Mouse (Mus musculus) c-Kit-positive CD71-positive TER-119-negative erythroid progenitor cells, embryonic 14.5 days (primary cell): Measurements from ENCODE around the gene Elp5.
"Not testable (repeated sequence)": the region's sequence is repeated elsewhere in the genome, so short reads cannot be mapped to it uniquely, and the experiment has no call there.

Experiments used
- DNase-seq: peaks from one replicate; pipeline ENCODE4 v3.0.0-alpha.2; 2013; ENCODE audit warnings: low read depth

Elp5 gene

DNA sequence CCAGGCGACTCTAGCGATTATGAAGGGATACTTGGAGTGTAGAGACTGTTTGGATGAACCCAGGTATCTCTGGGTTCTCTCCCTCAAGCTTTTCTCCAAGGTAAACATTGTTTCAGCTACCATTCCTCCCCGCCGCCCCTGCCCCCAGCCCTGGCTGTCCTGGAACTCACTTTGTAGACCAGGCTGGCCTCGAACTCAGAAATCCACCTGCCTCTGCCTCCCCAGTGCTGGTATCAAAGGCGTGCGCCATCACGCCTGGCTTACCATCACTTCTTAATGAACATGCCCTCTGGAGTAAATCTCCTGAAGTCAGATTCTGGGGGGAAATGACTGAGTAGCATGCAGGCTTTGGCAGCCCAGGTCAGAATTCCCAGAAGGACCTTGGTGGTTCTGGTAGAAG is at the start of gene Elp5:
TSS of gene Elp5 (minus strand) at position 293 of the 400 bp plus-strand sequence.
- no peak for DNase-seq

- DNase-seq = no peak
Observed at GRCm38 (mm10) chr11:70031321-70031670, 49.0 kb upstream of the Elp5 start.

DNA sequence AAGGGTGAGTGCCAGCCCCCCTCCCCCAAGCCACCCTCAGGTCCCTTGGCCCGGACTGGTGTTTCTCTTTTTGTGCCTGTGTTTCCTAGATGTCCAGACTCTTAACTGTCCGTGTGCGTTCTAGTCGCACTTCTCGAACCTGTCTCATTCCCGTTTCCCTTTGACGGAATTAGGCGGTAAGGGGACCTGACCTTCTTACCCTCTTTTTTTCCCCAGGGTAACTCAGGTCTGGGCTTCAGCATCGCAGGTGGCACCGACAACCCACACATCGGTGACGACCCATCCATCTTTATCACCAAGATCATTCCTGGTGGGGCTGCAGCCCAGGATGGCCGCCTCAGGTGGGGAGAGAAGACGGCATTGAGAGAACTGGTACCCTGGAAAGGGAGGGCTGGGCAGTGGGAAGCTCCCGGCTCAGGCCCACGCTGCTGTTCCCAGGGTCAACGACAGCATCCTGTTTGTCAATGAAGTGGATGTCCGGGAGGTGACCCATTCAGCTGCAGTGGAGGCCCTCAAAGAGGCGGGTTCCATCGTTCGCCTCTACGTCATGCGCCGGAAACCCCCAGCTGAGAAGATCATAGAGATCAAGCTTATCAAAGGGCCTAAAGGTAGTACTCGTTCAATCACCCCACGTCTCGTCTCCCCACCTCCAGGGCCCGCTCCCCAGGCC is 48.5 kb upstream of the Elp5 start:
- DNase-seq = no peak

GRCm38 (mm10) chr11:70029829-70030550 is 47.7 kb upstream of the Elp5 start:
- no peak for DNase-seq

DNA sequence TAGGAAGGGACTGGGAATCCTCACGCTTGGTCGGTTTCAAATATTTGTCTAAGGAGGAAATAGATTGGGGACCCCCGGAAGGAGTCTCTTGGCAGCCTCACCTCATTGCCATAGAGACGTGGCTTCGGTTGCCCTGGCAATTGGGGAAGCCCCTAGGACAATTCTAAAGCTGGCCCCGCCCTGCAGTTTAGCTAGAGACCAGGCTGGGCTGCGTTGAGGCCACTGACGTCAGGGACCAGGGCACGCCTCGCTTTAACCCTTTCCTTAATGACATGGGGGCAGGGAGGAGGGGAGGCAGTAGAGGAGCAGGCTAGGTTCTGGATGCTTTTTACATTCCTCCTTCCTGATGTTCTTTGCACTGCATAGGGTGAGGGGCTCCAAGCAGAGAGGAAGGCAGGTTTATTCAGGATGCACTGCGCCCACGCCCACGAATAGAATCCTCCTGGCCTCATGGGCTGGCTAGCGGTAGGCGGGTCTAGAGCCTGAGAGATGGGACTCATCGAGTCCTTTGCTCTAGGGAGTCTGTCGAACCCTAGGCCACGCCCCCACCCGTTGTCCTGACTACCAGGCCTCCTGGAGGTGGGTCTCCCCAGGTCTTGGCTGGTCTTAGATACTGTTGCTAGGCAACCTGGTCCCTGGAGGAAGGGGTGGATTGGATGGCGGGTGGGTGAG is 46.9 kb upstream of the Elp5 start:
- peak; percentile 30 for DNase-seq

DNA sequence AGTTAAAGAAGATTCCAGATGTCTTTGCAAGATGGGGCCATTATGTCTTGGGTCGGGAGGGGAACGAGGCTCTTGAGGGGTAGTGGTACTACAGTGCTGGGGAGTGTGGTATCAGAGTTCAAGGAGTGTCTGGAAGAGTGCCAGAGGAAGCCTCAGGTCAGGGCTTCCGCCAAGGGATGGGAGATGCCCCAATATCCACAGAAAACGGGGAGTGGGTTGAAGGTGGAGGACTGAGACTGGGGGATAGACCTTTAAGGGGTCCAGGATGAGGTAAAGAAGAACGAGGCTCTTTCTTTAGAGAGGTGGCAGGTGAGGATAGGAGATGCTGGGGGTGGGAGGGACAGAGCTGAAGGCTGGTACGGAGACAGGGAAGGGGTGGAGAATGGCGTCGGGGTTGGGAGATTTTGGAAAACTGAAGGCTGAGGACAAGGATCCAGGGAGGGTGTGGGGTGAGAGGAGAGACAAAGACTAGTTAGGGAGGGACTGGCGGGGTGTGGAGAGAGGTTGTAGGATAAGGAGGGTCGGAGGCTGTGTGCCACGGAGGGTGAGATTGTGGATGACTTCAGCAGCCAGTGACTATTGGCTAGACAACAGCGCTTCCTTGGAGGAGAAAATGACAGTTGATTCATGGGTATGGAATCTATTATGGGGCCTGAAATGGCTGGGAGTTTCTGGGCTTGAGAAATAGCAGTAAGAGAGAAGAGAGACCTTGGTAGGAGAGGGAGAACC is 46.2 kb upstream of the Elp5 start:
- DNase-seq = no peak

DNA sequence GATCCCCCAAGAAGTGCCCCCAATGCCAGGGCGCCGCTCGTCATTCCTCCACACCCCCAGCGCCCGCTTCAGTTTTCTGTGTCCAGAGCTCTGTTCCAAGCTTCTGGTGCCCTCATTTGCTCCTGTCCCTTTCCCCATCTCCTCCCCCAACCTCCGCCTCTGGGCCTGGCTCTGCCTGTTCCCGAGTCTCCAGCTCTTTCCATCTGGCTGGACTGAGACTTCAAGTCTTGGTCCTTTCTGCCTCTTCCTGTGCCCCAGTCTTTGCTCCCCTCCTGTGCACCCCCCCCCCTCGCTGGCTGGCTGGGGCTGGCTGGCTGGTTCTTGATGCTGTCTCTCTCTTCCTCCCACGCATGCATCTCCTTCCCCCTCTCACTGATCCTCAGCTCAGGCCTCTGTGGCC is 45.1 kb upstream of the Elp5 start:
- no peak for DNase-seq

DNA sequence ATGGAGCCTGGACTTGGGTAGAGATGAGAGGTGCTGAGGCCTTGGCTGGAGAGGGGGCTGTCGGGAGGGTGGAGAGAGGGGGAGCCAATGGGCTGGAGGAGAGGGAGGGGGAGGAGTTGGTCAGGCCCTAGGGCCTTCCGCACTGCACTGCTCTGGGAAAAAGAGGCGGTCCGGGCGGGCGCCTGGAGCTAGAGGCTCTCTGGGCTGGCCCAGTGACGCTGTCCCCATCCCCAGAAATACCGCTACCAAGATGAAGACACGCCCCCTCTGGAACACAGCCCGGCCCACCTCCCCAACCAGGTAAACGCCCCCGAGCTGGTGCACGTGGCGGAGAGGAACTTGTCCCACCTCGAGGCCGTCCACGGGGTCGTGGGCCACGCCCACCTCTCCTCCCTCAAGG is 44.4 kb upstream of the Elp5 start:
- DNase-seq = no peak

GRCm38 (mm10) chr11:70024151-70024514 is 41.8 kb upstream of the Elp5 start:
- no peak for DNase-seq

DNA sequence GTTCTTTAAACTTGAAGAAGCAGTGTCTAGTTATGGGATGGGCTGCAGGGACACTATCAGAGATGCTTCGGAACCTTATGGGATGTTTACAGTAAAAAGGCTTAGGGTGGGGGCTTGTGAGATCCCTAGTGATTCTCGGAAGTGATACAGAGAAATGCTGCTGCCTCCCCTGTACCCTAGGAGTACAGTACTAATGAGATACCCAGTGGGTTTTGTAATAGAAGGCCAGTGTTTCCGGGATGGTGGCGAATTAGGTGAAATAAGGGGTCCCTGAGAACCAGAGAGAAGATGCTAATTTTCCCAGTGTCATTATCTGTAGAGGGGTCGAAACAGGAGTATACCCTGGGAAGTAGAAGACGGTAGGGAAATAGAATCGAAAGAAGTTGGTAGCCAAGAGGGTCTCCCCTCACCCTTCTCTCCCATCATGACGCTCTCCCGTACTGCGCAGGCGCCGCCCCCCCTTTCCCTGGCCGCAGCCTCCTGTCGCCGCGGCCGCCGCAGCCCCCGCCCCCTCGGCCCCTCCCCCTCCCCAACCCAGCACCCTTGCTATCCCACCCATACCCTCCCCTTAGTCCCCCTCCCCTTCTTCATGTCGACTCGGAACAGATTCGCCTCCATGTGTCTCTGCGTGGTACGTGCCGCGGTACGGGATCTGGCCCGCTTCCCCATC is 41.3 kb upstream of the Elp5 start:
- DNase-seq = no peak

DNA sequence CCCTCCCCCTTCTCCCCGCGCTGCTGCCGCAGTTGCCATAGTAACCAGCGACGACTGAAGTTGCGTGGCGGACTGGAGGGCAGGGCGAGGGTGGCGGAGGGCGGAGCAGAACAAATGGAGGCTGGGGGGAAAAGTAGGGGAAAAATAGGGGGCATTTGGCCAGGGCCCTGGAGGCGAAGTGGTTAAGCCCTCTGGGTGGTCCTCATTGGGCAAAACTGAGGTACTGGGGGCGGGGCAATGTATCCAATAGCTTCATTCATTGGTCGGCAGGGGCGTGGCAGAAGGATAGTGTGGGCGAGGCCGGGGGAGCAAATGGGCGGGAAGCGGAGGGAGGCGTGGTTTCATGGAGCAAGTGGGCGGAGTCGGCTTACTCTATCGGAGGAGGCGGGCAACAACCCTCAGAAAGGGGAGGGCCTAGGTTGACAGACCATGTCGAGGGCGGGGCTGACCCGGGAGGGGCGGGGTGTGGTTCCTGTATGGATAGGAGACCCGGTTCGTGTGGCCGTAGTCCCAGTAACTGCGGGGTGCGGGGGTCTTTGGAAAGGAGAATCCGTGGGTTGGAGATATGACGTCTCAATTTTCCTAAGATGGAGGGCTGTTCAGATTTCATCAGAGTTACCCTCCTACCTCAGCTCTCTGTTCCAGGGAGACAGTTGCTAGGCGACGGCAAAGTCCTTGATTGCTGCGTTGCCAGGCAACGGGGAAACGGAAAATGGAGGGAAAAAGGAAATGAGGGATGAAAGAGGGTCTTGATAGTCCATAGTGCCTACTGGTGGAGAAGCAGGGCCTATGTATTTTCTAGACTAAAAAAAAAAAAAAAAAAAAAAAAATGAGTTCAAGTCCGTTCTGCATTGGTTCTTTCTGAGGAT is 39.2 kb upstream of the Elp5 start:
- DNase-seq = peak; percentile 97

DNA sequence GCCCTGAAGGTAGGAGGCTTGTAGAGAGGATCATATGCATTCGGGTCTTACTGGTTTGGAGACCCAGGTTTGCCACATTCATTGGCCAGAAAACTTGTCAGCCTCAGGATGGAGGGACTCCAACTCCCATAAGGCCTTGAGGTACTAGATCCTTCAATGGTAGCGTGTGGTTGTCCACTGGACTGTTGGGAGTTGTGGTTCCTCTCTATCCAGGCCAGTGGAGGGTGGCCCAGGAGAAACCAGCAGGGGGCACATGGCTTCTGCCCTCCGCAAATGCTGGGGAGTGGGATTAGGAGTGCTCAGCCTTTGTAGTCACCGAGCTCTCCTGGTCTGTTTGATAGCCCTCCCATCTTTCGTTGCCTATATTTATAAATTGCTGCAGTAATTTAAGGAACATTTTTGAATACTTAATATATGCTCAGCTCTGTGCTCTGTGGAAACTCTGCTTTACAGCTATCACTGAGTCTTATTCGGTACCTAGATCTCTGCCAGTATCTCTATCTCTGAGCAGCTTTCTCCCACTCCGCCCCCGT is 38.5 kb upstream of the Elp5 start:
- peak; percentile 63 for DNase-seq

DNA sequence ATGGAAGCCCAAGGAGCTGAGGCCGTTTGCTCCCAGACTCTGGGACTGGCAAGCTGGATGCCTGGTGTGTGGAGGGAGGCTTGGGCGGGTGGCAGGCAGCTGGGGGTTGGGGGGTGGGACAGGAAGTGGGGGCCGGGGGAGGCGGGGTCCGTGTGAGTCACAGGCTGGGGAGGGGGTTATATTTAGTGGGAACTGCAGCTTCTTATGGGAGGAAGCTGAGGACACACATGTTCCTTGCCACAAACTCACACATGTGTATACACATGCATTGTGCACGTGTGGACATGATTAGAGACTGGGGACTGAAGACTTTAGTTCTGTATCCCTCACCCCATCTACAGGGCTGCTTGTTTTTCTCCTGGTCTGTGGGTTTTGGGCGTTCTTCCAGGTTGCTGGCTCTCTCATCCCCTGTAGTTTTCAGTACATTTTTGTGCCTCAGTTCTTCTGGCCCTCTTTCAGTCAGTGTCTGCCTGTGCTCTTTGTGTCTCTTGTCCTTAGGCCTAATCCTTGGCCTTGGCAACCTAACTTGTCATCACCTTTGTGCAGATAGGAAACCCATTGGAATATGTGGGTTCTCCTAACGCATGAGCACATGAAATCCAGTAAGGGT is 37.8 kb upstream of the Elp5 start:
- DNase-seq = no peak

DNA sequence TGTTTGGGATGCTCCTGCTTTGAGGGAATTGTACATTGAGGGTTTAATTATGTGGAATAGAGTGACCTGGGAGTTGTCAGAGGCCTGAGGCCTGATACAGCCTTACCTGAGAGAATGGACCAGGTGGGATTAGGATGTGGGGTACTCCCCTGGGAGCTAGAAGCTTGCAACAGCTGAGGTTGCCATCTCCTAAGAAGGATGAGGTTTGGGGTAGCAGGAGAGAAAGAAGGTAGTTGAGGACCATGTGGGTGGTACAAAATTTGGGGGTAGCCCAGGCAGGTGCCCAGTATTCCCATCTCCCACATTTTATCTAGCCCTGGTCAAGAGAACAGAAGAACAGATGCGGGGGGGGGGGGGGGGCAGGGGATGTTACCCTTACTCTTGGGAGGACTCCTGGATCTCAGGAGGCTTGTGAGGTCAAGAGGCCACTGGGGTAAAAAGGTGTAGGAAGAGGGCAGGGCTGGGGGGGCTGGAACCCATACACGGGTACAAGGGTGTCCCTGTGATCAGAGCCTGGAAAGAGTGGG is 37.2 kb upstream of the Elp5 start:
- DNase-seq = no peak

DNA sequence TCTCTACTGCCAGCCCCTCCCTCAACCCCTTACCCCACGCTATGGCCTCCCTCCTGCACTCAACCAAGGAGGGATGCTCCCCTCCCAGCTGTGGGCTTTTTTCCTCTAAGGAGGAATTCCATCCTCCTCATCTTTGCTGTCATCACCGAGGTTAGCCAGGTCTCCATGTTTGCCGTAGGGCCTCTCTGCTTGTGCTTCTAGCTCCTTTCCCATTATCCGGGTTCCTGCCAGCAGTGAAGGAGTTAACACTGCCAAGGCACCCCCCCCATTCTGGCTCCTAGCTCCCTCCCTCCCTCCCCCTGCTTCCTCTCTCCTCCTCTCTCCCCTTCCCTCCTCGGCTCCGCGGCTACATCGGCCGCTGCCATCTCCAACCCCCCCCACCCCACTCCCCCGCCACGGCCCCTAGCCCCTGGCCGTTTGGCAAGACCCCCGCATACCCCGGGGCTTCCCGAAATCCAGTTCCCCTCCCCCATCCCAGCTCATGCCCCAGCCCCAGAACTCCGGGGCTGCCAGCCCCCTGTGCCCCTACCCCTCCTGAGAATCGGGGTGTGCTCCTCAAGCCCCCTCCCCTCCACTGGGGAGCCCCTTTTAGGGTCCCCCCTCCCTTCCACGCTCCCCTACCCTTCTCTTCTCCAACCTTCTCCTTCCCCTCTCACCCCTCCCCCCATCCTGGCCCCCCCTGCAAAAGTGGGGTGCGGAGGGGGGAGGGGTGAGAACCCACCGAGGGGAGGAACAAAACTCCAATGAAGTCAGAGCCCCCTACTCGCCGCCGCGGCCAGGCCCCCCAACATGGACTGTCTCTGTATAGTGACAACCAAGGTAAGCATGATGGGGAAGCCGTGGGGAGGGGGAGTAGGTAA is 36.0 kb upstream of the Elp5 start:
- no peak for DNase-seq

DNA sequence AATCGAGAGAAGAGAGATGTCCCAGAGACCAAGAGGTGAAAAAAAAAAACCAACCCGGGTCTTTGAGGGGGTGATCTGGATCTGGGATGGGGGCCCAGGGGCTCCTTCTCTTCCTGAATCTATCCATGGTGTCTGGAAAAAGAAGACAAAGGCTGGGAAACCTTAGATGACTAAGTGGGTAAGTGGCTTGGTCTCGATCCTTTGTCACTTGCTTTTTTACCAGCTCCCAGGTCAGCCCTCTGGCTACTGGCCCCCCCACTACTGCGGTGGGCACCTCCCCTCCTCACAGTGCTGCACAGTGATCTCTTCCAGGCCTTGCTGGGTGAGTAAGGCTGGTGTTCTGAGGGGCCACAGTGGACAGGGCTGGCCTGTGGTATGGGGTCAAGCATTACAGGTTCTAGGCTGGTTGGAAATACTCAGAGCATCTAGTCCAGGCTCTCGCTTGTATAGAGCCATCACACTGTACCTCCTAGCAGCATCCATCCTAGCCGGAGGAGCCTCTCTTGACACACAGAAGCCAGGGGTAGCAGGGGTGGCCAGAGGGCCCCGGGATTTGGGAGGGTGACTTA is 35.0 kb upstream of the Elp5 start:
- no peak for DNase-seq

- no peak for DNase-seq
Observed at GRCm38 (mm10) chr11:70016669-70017068, 34.4 kb upstream of the Elp5 start, which contains the start of gene Dlg4. TSS of gene Dlg4 (plus strand) at chr11:70016942.

GRCm38 (mm10) chr11:70016177-70016576 is 33.9 kb upstream of the Elp5 start:
- not testable (repeated sequence) for DNase-seq

DNA sequence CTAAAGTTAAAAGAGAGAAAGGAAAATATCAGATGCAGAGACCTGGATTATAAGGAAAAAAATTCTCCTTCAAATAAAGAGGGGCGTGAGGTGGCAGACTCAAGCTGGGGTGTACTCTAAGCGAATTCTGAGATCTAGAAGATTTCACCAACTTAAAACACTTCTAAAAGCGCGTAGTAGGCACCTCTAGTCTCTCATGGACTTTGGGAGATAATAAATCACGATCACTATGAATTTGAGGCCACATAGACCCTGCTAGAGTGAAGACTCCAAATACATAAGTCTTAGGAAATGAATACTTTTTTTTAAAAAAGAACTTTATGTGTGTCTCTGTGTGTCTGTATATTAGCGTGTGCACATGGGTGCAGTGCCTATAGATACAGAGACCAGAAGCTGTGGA is 33.4 kb upstream of the Elp5 start:
- DNase-seq = no peak
